Mouse (Mus musculus): ENCODE results near the gene Dnase1l1.

Dnase1l1 gene

DNA sequence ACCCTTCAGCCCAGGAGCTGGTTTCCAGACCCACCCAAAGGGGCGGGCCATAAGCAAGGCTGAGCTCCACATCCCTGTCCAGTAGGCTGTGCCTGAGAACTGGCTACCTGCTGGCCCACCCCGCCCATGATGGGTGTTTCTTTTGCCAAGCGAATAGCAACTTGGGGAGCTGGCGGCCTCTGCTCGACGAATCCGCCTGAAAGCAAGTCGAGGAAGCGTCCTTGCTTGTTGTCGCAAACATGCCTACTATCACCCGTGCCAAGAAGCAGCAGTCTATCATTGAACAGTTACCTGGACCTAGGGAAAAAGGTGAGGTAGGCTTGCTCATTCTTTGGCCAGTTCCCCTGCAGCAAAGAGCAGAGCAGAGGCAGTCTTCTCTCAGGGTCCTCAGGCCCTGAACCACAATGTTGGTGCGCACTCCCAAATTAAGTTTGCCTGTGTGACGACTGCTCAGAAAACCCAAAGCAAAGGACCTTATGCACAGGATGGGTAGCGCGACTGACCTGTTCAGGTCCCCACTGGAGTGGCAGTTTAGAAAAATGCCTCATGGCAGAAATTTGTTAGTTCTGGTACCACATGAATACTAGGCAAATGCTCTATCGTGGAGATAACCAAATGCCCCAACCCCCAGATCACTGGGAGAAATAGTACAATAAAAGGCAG, at the start of gene Dnase1l1, which contains the start of gene Taz:
Dnase1l1 (minus strand) TSS at position 606 of the 663 bp plus-strand sequence.
Taz (plus strand) TSS at position 181 of the 663 bp plus-strand sequence.
- peak; percentile 52 for DNase-seq (ENCODE audit: low spot score)

DNA sequence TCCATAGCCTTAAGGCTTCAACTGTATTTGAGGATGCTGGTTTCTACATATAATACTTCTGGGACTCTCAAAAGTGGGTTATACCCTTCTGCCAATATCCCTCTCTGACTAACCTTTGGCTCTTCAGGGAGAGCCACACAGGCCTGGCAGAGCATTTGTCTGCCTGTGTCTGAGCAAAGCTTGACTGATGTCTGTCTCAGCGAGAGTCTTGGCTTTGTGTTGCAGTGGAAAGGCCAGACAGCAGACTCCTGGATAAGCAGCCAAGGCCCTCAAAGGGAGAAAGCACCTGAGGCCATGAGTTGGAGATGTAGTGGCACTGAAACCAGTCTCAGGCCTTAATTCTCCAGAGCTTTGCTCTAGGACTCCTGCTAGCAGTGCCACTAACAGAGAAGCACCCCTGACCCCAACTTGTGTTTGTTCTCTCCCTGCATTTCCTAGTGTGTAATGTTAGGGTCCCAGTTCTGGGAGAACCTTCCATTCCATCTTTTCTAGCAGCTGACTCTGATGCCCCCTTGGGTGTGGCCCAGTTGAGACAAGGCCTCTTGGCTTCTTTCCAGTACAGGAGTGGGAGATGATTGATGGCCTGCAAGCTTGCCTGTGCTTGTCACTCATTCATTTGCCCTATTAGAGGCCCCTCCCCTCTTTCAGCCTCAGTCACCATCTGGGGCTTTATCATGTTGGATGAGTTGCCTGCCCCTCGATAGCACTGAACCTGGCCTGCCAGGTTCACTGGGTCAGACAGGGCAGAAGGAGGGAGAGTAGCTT, 48.2 kb upstream of the Dnase1l1 start:
- no peak for DNase-seq (ENCODE audit: low spot score)

GRCm38 (mm10) chrX:74329215-74329671, 47.1 kb upstream of the Dnase1l1 start:
- DNase-seq (ENCODE audit: low spot score): no peak

- peak; percentile 63 for DNase-seq (ENCODE audit: low spot score)
Observed at GRCm38 (mm10) chrX:74328725-74329161, 46.6 kb upstream of the Dnase1l1 start, which contains the start of gene Plxna3. Plxna3 (plus strand) TSS chrX:74329066.

DNA sequence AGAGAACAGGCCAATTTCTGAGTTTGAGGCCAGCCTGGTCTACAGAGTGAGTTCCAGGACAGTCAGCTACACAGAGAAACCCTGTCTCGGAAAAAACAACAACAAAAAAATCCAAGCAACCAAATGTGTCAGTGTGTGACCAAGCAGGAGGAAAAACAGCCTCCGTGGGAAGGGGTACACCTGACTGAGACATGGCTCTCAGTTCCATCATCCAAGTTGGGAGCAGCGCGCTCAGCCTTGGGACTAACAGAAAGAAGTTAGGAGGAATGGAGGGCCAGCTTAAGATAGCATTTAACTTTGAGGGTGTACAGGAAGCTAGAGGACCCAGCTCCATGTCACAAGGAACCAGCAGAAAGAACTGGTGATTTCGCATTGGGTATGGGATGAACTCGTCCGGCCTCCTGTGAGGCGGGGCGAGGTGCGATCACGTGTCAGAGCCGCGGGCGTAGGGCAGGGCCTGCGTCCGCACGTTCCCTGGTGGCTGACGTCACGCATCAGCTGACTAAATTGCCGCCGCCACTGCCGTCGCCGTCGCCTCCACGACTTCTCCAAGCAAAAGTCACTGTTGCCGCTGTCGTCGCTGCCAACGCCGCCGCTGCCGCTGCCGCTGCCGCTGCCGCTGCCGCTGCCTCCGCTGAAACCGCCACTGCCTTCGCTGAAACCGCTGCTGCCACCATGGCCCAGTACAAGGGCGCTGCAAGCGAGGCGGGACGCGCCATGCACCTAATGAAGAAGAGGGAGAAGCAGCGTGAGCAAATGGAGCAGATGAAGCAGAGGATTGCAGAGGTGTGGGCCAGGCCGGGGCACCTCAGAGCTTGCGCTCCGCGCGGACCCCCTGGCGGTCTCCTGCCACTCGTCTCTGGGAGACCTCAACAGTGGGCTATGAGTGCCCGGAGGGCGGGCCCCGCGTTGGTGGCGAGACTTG, 30.7 kb upstream of the Dnase1l1 start, which contains the start of gene Fam50a:
Fam50a (plus strand) TSS at position 494 of the 925 bp plus-strand sequence.
- peak; percentile 72 for DNase-seq (ENCODE audit: low spot score)

DNA sequence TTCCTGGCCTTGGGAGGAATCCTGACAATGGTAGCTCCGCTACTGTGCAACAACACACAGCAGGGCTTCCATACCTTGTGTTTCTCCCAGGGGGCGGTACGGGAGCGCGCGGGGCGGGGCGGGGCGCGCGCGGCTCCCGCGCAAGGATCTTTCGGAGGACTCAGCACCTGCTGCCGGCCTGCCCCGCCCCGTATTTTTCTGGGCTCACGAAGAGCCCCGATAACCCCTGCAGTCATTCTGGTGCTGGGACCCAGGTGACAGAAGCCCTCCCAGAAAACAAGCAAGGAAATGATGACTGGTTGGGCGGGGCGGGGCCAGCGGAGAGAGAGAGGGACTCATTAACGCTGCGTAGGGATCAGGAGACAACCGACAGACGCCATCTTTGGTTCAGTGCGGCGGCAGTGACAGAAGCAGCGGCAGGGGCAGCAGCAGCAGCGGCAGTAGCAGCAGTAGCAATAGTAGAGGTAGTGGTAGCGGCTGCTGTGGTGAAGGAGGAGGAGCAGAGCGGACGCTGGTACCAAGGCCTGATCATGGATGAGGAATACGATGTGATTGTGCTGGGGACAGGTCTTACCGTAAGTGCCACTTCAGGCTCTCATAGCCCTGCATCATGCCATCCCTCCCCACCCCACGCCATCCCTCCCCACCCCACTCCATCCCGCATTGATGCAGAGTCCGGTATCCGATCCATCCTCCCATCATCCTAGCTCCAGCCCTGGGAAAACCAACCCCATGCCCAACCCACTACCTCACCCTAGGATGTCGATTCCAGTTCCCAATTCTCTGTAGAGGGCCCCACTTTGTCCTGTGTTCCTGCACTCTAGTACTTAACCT, 22.9 kb upstream of the Dnase1l1 start, which contains the start of gene Gdi1:
Gdi1 (plus strand) TSS at position 132 of the 834 bp plus-strand sequence.
- peak; percentile 63 for DNase-seq (ENCODE audit: low spot score)

GRCm38 (mm10) chrX:74299721-74300120, 17.6 kb upstream of the Dnase1l1 start:
- DNase-seq (ENCODE audit: low spot score): no peak

DNA sequence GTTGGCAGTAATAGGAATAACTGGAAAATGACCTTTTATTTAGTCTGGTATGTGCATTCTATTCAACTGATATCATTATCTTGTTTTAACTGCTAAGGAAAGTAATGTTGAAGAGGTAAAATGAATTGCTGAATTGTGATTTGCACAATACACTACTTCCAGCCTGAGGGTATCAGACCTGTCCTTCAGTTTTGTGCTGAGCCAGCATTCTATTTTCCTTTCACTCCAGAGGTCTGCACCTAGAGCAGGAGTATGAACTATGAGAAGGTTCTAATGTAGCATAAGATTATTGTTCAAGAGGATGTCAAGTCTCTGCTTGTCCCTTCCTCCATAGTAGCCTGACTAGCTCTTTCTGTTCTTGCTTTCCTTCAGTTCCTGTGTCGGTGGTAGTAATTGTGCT, 16.2 kb upstream of the Dnase1l1 start:
- DNase-seq (ENCODE audit: low spot score): no peak

DNA sequence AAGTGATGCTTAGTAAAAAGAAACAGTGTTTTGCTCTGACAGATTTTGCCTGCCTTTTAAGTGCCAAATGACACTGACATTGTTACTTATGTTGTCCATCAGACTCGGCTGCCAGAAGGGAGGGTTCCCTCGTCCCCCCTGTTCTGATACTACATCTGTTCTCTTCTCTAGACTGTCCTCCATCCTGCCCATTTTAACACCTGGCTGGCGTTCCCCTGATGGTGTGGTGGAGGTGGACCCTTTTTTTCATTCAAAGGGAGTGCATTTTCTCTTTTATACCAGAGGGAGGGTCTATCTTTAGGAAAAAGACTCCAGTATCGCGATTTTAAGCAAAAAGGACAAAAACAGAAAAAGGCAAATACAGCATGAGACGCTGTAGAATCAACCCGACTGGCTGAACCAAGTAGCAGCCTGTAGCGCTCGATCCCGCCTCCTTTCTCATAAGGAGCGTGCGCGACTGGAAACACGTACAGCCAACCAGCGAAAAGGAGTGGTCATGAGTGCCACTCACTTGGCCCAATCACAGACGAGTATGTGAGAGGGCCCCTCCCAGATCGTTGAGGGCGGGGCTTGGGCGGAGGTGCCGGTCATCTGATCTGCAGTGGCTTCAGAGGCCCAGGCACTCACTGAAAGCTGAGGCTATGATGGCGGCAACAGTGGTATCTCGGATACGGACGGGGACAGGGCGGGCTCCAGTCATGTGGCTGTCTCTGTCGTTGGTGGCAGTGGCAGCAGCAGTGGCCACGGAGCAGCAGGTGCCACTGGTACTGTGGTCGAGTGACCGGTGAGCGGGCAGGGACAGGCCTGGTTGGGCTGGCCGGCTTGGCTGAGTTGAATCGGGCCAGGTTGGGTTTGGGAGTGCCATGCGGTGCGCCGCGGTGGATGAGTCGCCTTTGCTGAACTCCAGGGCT, 14.7 kb upstream of the Dnase1l1 start, which contains the start of gene Atp6ap1:
Atp6ap1 (plus strand) TSS at position 560 of the 911 bp plus-strand sequence.
- DNase-seq (ENCODE audit: low spot score): peak; percentile 80

DNA sequence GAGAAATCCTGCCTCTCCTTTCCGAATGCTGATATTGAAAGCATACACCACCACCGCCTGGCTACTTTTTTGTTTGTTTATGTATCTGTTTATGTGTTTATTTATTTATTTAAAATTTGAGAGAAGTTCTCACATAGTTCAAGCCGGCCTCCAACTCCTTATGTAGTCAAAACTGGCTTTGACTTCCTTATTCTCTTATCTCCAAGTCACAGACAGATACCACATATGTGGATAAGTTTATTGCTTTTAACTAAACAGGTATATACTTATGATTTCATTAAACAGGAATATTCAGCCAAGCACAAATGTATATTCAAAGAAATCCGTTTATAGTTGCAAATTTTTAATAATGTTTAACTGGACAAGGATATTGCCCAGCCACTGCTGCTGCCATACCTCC, 11.3 kb upstream of the Dnase1l1 start:
- DNase-seq (ENCODE audit: low spot score): no peak

GRCm38 (mm10) chrX:74283092-74283437, 928 bp upstream of the Dnase1l1 start:
- no peak for DNase-seq (ENCODE audit: low spot score)

GRCm38 (mm10) chrX:74282395-74283091, 406 bp upstream of the Dnase1l1 start:
- peak; percentile 71 for DNase-seq (ENCODE audit: low spot score)

GRCm38 (mm10) chrX:74281041-74281731, 951 bp downstream of the Dnase1l1 start:
- DNase-seq (ENCODE audit: low spot score): no peak

DNA sequence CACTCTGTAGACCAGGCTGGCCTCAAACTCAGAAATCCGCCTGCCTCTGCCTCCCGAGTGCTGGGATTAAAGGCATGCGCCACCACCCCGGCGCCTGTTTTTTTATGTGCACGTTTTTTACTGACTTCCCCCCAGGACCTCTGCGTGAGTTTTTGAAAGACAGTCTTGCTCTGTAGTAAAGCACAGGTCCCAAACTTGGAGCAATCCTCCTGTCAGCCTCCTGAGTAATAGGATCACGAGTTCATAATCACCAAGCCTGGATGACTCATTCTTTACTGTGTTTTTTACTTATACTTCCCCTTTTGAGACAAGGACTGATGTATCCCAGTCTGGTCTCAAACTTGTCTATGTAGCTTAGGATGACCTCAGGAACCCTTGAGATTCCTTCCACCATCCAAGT, 4.2 kb downstream of the Dnase1l1 start:
- no peak for DNase-seq (ENCODE audit: low spot score)

GRCm38 (mm10) chrX:74273422-74274322, 8.5 kb downstream of the Dnase1l1 start:
- no peak for DNase-seq (ENCODE audit: low spot score)

- peak; percentile 22 for DNase-seq (ENCODE audit: low spot score)
Observed at GRCm38 (mm10) chrX:74270902-74271551, 11.1 kb downstream of the Dnase1l1 start.

Measured in urinary bladder, postnatal 25 days (tissue).